ENCODE assay signal across 8 mouse cellular contexts in the genomic region with DNA sequence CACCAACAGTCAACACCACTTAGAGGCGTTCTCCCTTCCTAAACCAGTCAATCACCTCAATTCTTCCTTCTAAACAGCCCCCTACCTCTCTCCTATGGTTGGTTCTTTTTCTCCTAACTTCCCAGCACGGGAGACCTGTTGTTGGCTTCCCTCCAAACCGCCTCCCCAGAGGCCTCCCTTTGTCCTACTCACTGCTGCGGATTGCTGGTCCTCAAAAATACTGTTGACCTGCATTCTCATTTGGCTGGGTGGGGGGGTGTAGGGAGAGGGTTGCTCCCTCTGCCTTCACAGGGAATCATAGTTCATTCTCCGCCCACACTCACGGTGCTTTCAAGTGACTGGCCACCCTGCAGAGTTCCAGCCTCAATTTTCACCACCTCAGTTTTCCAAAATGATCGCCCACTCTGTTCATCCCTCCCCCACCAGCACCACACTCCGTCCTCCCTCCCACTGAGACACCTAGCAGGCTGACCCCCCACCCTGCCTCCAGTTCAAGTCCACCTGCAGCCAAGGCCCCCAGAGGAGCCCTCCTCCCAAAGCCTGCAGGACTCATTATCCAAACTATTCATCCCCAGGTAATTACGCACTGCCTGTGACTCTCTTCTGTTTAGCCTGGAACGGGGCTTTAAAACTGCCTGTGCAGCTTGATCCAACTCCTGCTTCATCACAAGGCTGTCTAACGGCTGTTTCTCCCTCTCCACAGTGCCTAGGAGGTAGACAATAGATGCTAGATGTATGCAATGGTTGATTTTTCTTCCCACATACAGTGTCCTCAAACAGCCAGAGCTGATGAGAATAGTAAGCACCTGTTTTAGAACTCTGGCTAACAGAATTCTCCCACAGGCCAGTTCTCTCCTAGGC. TPM values are rescaled to one million over a fixed set of nuclear protein-coding genes. Genes with fewer than 3 reads are reported as not detected.
DNase-seq lines count a peak whose midpoint lies in the region; ATAC-seq and TF ChIP-seq lines count a peak whose summit lies in the region.

No protein-coding gene starts in this region.

- peak overlapping the region; percentile 69 for H3K27ac ChIP-seq in forebrain, embryonic 16.5 days (ENCODE audit: low read length)
- H3K27ac ChIP-seq in lung, embryonic 15.5 days, result peak overlapping the region; percentile 94
- H3K27ac ChIP-seq in stomach, embryonic 15.5 days, result peak overlapping the region; percentile 99
- no peak overlapping the region for H3K27ac ChIP-seq in thymus, adult 2 months (ENCODE audit: control insufficient read depth, insufficient read depth, low read length)

- no peaks in the 10 kb centered on the region for H3K36me3 ChIP-seq in forebrain, embryonic 16.5 days (ENCODE audit: control insufficient read depth, insufficient read depth)
- no peaks in the 10 kb centered on the region for H3K36me3 ChIP-seq in lung, embryonic 15.5 days
- H3K36me3 ChIP-seq in stomach, embryonic 15.5 days, result no peaks in the 10 kb centered on the region
- H3K36me3 ChIP-seq in thymus, adult 2 months (ENCODE audit: control insufficient read depth, insufficient read depth, low read length), result no peaks in the 10 kb centered on the region

- WGBS in forebrain, embryonic 16.5 days, result 4% methylated on average over 11 of the region's 11 CpGs
- 33% methylated on average over 11 of the region's 11 CpGs for WGBS in lung, embryonic 15.5 days
- WGBS in stomach, embryonic 15.5 days, result 23% methylated on average over 11 of the region's 11 CpGs
- 79% methylated on average over 11 of the region's 11 CpGs for WGBS in thymus, adult 2 months

- TF ChIP-seq POLR2A in brain, embryonic 14.5 days (IDR thresholded peaks at IDR 0.05; ENCODE audit: borderline replicate concordance, extremely low read depth, insufficient read depth, insufficient read length, poor library complexity, severe bottlenecking), result no peak
- TF ChIP-seq POLR2A in thymus, adult 2 months (IDR thresholded peaks at IDR 0.05; ENCODE audit: control insufficient read depth, extremely low read depth, insufficient read depth, low read length, poor library complexity), result no peak

- peak; percentile 54 for DNase-seq in gastrocnemius, postnatal 10 days
- DNase-seq in gastrocnemius, adult 8-10 months (ENCODE audit: low spot score in 2 of 2), result no peak
- peak; percentile 80 for DNase-seq in brain, embryonic 14.5 days (ENCODE audit: low read depth)
- DNase-seq in kidney, adult 18-20 months, result peak; percentile 27
- DNase-seq in thymus, adult 2 months, result no peak

- no peak for ATAC-seq in forebrain, embryonic 16.5 days
- ATAC-seq in lung, embryonic 15.5 days (ENCODE audit: borderline replicate concordance, extremely low read depth, low FRiP score, low TSS enrichment), result no peak
- no peak for ATAC-seq in stomach, embryonic 15.5 days (ENCODE audit: insufficient read depth, low FRiP score, low read depth)

- TF ChIP-seq CTCF in brain, embryonic 14.5 days (IDR thresholded peaks at IDR 0.05; ENCODE audit: borderline replicate concordance, extremely low read depth, insufficient read depth, insufficient read length), result no peak
- no peak for TF ChIP-seq CTCF in thymus, adult 2 months (IDR thresholded peaks at IDR 0.05; ENCODE audit: borderline replicate concordance, control insufficient read depth, extremely low read depth, insufficient read depth, low read length, poor library complexity)

- peak overlapping the region; percentile 71 for H3K9ac ChIP-seq in forebrain, embryonic 16.5 days (replicated peaks; ENCODE audit: low read depth, low read length)
- H3K9ac ChIP-seq in lung, embryonic 15.5 days, result 0 out of 2 replicates have a peak overlapping the region, but pooled peaks have one; percentile 47
- H3K9ac ChIP-seq in stomach, embryonic 15.5 days, result no peak overlapping the region

- no peaks in the 10 kb centered on the region for H3K9me3 ChIP-seq in forebrain, embryonic 16.5 days (ENCODE audit: control insufficient read depth, low read length)
- no peaks in the 10 kb centered on the region for H3K9me3 ChIP-seq in lung, embryonic 15.5 days
- H3K9me3 ChIP-seq in stomach, embryonic 15.5 days, result no peaks in the 10 kb centered on the region

- H3K4me1 ChIP-seq in forebrain, embryonic 16.5 days (replicated peaks; ENCODE audit: control insufficient read depth, insufficient read depth, low read length), result peaks cover 47% of the 10 kb centered on the region
- H3K4me1 ChIP-seq in lung, embryonic 15.5 days, result peaks cover 51% of the 10 kb centered on the region
- H3K4me1 ChIP-seq in stomach, embryonic 15.5 days, result peaks cover 43% of the 10 kb centered on the region
- no peaks in the 10 kb centered on the region for H3K4me1 ChIP-seq in thymus, adult 2 months (replicated peaks; ENCODE audit: control insufficient read depth, insufficient read depth, low read length)

- peak overlapping the region; percentile 55; the same call in 1 of the 2 replicates for H3K4me3 ChIP-seq in forebrain, embryonic 16.5 days (replicated peaks; ENCODE audit: low read length)
- peak overlapping the region; percentile 50; the same call in 1 of the 2 replicates for H3K4me3 ChIP-seq in lung, embryonic 15.5 days
- peak overlapping the region; percentile 50 for H3K4me3 ChIP-seq in stomach, embryonic 15.5 days (replicated peaks)
- no peak overlapping the region for H3K4me3 ChIP-seq in thymus, adult 2 months (ENCODE audit: control insufficient read depth, insufficient read depth, low read length)

- no peaks in the 10 kb centered on the region for H3K27me3 ChIP-seq in forebrain, embryonic 16.5 days (replicated peaks; ENCODE audit: control insufficient read depth, insufficient read depth, low read length)
- no peaks in the 10 kb centered on the region for H3K27me3 ChIP-seq in lung, embryonic 15.5 days
- no peaks in the 10 kb centered on the region for H3K27me3 ChIP-seq in stomach, embryonic 15.5 days (replicated peaks)
- peaks cover 11% of the 10 kb centered on the region; the same call in 1 of the 2 replicates for H3K27me3 ChIP-seq in thymus, adult 2 months (ENCODE audit: control insufficient read depth, insufficient read depth, low read length)

- H3K4me2 ChIP-seq in forebrain, embryonic 16.5 days (ENCODE audit: low read length), result peak overlapping the region; percentile 65
- H3K4me2 ChIP-seq in lung, embryonic 15.5 days, result peak overlapping the region; percentile 86
- peak overlapping the region; percentile 80 for H3K4me2 ChIP-seq in stomach, embryonic 15.5 days

RNA-seq across cellular contexts. Expression of a gene that starts 26.2 kb away (rescaled TPM):
- 1 to 10 TPM; 2.9 to 4.2 TPM for total RNA-seq in gastrocnemius, postnatal 10 days (2021)
- 1 to 10 TPM; 1.4 to 2.5 (median 1.4) TPM for total RNA-seq in gastrocnemius, adult 8-10 months (2022)
- polyA plus RNA-seq in brain, embryonic 14.5 days (2012; rRNA removed), result 8.6 and 9.6 TPM in 2 replicates
- 10.0 and 10.5 TPM in 2 replicates for polyA plus RNA-seq in forebrain, embryonic 16.5 days (2015; fragmentation: Nextera tagmentation; extraction: Ambion mirVana)
- polyA plus RNA-seq in lung, embryonic 15.5 days (2015; fragmentation: Nextera tagmentation; extraction: Ambion mirVana), result 16.2 and 18.7 TPM in 2 replicates
- 17.9 and 18.2 TPM in 2 replicates for polyA plus RNA-seq in stomach, embryonic 15.5 days (2015; fragmentation: Nextera tagmentation; extraction: Ambion mirVana)
- polyA plus RNA-seq in thymus, adult 2 months (2012; rRNA removed), result 9.6 and 12.1 TPM in 2 replicates

RNA-seq across cellular contexts. Expression of a gene that starts 51.2 kb away (rescaled TPM):
- 100 to 1,000 TPM; 135 to 155 TPM for total RNA-seq in gastrocnemius, postnatal 10 days (2021)
- total RNA-seq in gastrocnemius, adult 8-10 months (2022), result 100 to 1,000 TPM; 103 to 118 (median 106) TPM
- polyA plus RNA-seq in brain, embryonic 14.5 days (2012; rRNA removed), result 73.2 and 79.8 TPM in 2 replicates
- polyA plus RNA-seq in forebrain, embryonic 16.5 days (2015; fragmentation: Nextera tagmentation; extraction: Ambion mirVana), result 22.9 and 27.6 TPM in 2 replicates
- polyA plus RNA-seq in lung, embryonic 15.5 days (2015; fragmentation: Nextera tagmentation; extraction: Ambion mirVana), result 68.6 and 73.1 TPM in 2 replicates
- polyA plus RNA-seq in stomach, embryonic 15.5 days (2015; fragmentation: Nextera tagmentation; extraction: Ambion mirVana), result 57.0 and 63.2 TPM in 2 replicates
- polyA plus RNA-seq in thymus, adult 2 months (2012; rRNA removed), result 179 and 182 TPM in 2 replicates

Comparison
In these comparisons a context has a peak if more than half of its experiments do, and no peak if none do; other contexts are left out.
1. DNase-seq: peak in gastrocnemius, postnatal 10 days (single experiment), brain, embryonic 14.5 days (single experiment) and kidney, adult 18-20 months (single experiment); none in gastrocnemius, adult 8-10 months (0 of 2) and thymus, adult 2 months (single experiment).
2. Peak in every context shown above with its lines, with median percentiles within 50 percentile points of each other: H3K4me2 ChIP-seq.